Mouse (Mus musculus) lung, adult 2 months (tissue): ENCODE results near the gene Gm17571.

Experiments
- CTCF ChIP-seq: fragments of 200-500 bp; IDR thresholded peaks from 2 replicates; pipeline ENCODE4 v1.5.1; 2011; ENCODE audit warnings: mild to moderate bottlenecking, low read length, control low read depth; ENCODE audit not compliant: insufficient read depth
- POLR2A ChIP-seq: fragments of 200-500 bp; IDR thresholded peaks from 2 replicates; pipeline ENCODE4 v1.6.1; 2011; ENCODE audit warnings: low read depth, mild to moderate bottlenecking, control low read depth, low read length, borderline replicate concordance; ENCODE audit errors: extremely low read depth

- TF ChIP-seq CTCF, result no peak
- TF ChIP-seq POLR2A, result no peak
These were observed 8.7 kb upstream of the Gm17571 start for GRCm38 (mm10) chr9:13455231-13455630.
